Mouse (Mus musculus) G1E (cell line): ENCODE data around the gene Esrra. TPM values are rescaled to one million over a fixed set of nuclear protein-coding genes. Genes with fewer than 3 reads are reported as not detected.
A peak's percentile ranks its signal among the peaks of the same experiment; 100 is the strongest.

Experiments used
- ATAC-seq: 2 replicates; pipeline ENCODE4 v1.8.0; 2016; ENCODE audit warnings: mild to moderate bottlenecking; ENCODE audit not compliant: insufficient number of reproducible peaks, poor library complexity, low FRiP score, severe bottlenecking; ENCODE audit errors: extremely low read depth
- DNase-seq: peaks from one replicate; pipeline ENCODE4 v3.0.0; 2012; ENCODE audit warnings: low spot score
- H3K27me3 ChIP-seq: 2 replicates; pipeline ENCODE4 v1.6.1; 2012; ENCODE audit warnings: mild to moderate bottlenecking, low read length, inconsistent platforms; ENCODE audit not compliant: insufficient read depth
- H3K36me3 ChIP-seq: replicated peaks from 2 replicates; pipeline ENCODE3; 2012; ENCODE audit warnings: mild to moderate bottlenecking, inconsistent platforms
- H3K4me1 ChIP-seq: 2 replicates; pipeline ENCODE4 v1.6.1; 2012; ENCODE audit warnings: low read depth, low read length, inconsistent platforms, mixed read lengths; ENCODE audit not compliant: insufficient read depth
- H3K4me3 ChIP-seq: 2 replicates; pipeline ENCODE4 v1.5.1; 2012; ENCODE audit warnings: low read depth, mild to moderate bottlenecking, inconsistent platforms, low read length, moderate library complexity, mixed read lengths
- H3K9me3 ChIP-seq: replicated peaks from 2 replicates; pipeline ENCODE4 v1.6.1; 2012; ENCODE audit warnings: inconsistent platforms
- CTCF ChIP-seq: IDR thresholded peaks from 2 replicates; pipeline ENCODE4 v1.5.1; 2012; ENCODE audit warnings: low read depth, low read length, inconsistent platforms, mixed read lengths
- GATA1 ChIP-seq: IDR thresholded peaks from 2 replicates; pipeline ENCODE4 v1.6.1; 2012; ENCODE audit warnings: borderline replicate concordance, low read length, inconsistent platforms, mixed read lengths
- GATA2 ChIP-seq: IDR thresholded peaks from 2 replicates; pipeline ENCODE4 v1.6.1; 2012; ENCODE audit warnings: low read depth, low read length, inconsistent platforms, borderline replicate concordance
- POLR2AphosphoS5 ChIP-seq: IDR thresholded peaks from 2 replicates; pipeline ENCODE4 v1.6.1; 2012; ENCODE audit warnings: low read depth, low read length, inconsistent platforms; ENCODE audit not compliant: insufficient replicate concordance
- TAL1 ChIP-seq: conservative IDR thresholded peaks from 2 replicates; pipeline ENCODE4 v1.6.1; 2012; ENCODE audit warnings: low read depth, low read length, inconsistent platforms, mixed read lengths
- polyA plus RNA-seq: library from polyadenylated mRNA; stranded (reverse); fragments of >175 nt; gene quantifications from 2 replicates; pipeline ENCODE4 v1.2.3, GENCODE M21; 2012
- total RNA-seq, 2 experiments: library from RNA; stranded (forward) in 1 of 2; stranded (reverse) in 1 of 2; fragments of 200-1000 nt in 1 of 2; fragments of >200 nt in 1 of 2; fragmentation: Nextera tagmentation in 1 of 2; gene quantifications; 2 replicates each; pipeline ENCODE4 v1.2.3; 2014 to 2017

The Esrra gene
- total RNA-seq (2014; fragmentation: Nextera tagmentation), result 10.0 and 17.9 TPM in 2 replicates
- 21.1 and 25.6 TPM in 2 replicates for total RNA-seq (2017)
- polyA plus RNA-seq, result 42.6 and 46.9 TPM in 2 replicates

- TF ChIP-seq POLR2AphosphoS5 (no peak), CTCF (no peak), GATA2 (no peak), TAL1 (no peak), GATA1 (no peak)
- peaks cover 47% of the 10 kb centered on the region for H3K4me1 ChIP-seq
- peaks cover 34% of the 10 kb centered on the region for H3K36me3 ChIP-seq
- H3K27me3 ChIP-seq, result peaks cover 21% of the 10 kb centered on the region
- H3K4me3 ChIP-seq, result peak within 1 kb of the TSS; percentile 76
- no peaks in the 10 kb centered on the region for H3K9me3 ChIP-seq
- peak; percentile 92 for DNase-seq
- peak; percentile 92 for ATAC-seq
Observed at GRCm38 (mm10) chr19:6921647-6922567, at the start of gene Esrra. TSS of gene Esrra (minus strand) at chr19:6921813.

- TF ChIP-seq GATA1, result no peak
- TF ChIP-seq POLR2AphosphoS5, result no peak
- TF ChIP-seq CTCF, result no peak
- TF ChIP-seq GATA2, result no peak
- TF ChIP-seq TAL1, result no peak
- peaks cover 18% of the 10 kb centered on the region for H3K36me3 ChIP-seq
- DNase-seq, result peak; percentile 28
- no peaks in the 10 kb centered on the region for H3K27me3 ChIP-seq
- no peaks in the 10 kb centered on the region for H3K9me3 ChIP-seq
- ATAC-seq, result no peak
- H3K4me3 ChIP-seq, result peak overlapping the region; percentile 80; the same call in 1 of the 2 replicates
- peaks cover 81% of the 10 kb centered on the region for H3K4me1 ChIP-seq
Observed at GRCm38 (mm10) chr19:6970460-6971085, 49.0 kb upstream of the Esrra start.

GRCm38 (mm10) chr19:6969665-6970381 is 48.2 kb upstream of the Esrra start:
- peaks cover 25% of the 10 kb centered on the region for H3K36me3 ChIP-seq
- TF ChIP-seq TAL1, result no peak
- no peak for TF ChIP-seq GATA2
- peak; percentile 31 for TF ChIP-seq CTCF
- TF ChIP-seq GATA1, result no peak
- no peak for TF ChIP-seq POLR2AphosphoS5
- H3K4me3 ChIP-seq, result peak overlapping the region; percentile 80
- ATAC-seq (no peak), DNase-seq (peak; percentile 87)
- H3K4me1 ChIP-seq, result peaks cover 84% of the 10 kb centered on the region
- no peaks in the 10 kb centered on the region for H3K27me3 ChIP-seq
- H3K9me3 ChIP-seq, result no peaks in the 10 kb centered on the region

GRCm38 (mm10) chr19:6969291-6969664 is 47.7 kb upstream of the Esrra start:
- H3K4me1 ChIP-seq, result peaks cover 85% of the 10 kb centered on the region
- TF ChIP-seq GATA1 (no peak), CTCF (no peak), TAL1 (no peak), GATA2 (no peak), POLR2AphosphoS5 (no peak)
- DNase-seq, result no peak
- H3K9me3 ChIP-seq, result no peaks in the 10 kb centered on the region
- ATAC-seq, result no peak
- no peaks in the 10 kb centered on the region for H3K27me3 ChIP-seq
- H3K36me3 ChIP-seq, result peaks cover 31% of the 10 kb centered on the region
- peak overlapping the region; percentile 80 for H3K4me3 ChIP-seq

GRCm38 (mm10) chr19:6968491-6969271 is 47.1 kb upstream of the Esrra start:
- Histone ChIP-seq H3K4me3 (peak overlapping the region; percentile 80), H3K36me3 (peaks cover 37% of the 10 kb centered on the region), H3K27me3 (no peaks in the 10 kb centered on the region), H3K9me3 (no peaks in the 10 kb centered on the region), H3K4me1 (peaks cover 81% of the 10 kb centered on the region)
- DNase-seq, result no peak
- TF ChIP-seq GATA1 (no peak), CTCF (no peak), TAL1 (no peak), GATA2 (no peak), POLR2AphosphoS5 (no peak)
- ATAC-seq, result no peak
